Mouse (Mus musculus) kidney, embryonic 16.5 days (tissue): ENCODE results near the gene Slc15a5. TPM values are rescaled to one million over a fixed set of nuclear protein-coding genes. Genes with fewer than 3 reads are reported as not detected.

ENCODE experiments used
- ATAC-seq: fragments of 200-750 bp; cut with Nextera tagmentation; 2 replicates; pipeline ENCODE4 v1.8.0; 2017; ENCODE audit warnings: moderate TSS enrichment; ENCODE audit not compliant: low FRiP score, low TSS enrichment
- H3K27ac ChIP-seq: fragments of 300-500 bp; sonication (generic); 2 replicates; pipeline ENCODE4 v1.5.1; 2014; ENCODE audit warnings: low read length
- H3K27me3 ChIP-seq: fragments of 300-500 bp; sonication (generic); 2 replicates; pipeline ENCODE4 v1.6.1; 2014; ENCODE audit warnings: low read length, control low read depth, mixed read lengths; ENCODE audit not compliant: insufficient read depth
- H3K36me3 ChIP-seq: fragments of 300-500 bp; sonication (generic); 2 replicates; pipeline ENCODE4 v1.6.1; 2014; ENCODE audit warnings: low read length, control low read depth, mixed read lengths; ENCODE audit not compliant: insufficient read depth
- H3K4me1 ChIP-seq: fragments of 300-500 bp; sonication (generic); 2 replicates; pipeline ENCODE4 v1.6.1; 2014; ENCODE audit warnings: low read length, control low read depth, mixed read lengths; ENCODE audit not compliant: insufficient read depth
- H3K4me2 ChIP-seq: fragments of 300-500 bp; sonication (generic); replicated peaks from 2 replicates; pipeline ENCODE4 v1.6.1; 2014; ENCODE audit warnings: low read depth, low read length
- H3K4me3 ChIP-seq: fragments of 300-500 bp; sonication (generic); 2 replicates; pipeline ENCODE4 v1.5.1; 2014; ENCODE audit warnings: mild to moderate bottlenecking, low read length
- H3K9ac ChIP-seq: fragments of 300-500 bp; sonication (generic); replicated peaks from 2 replicates; pipeline ENCODE4 v1.6.1; 2014; ENCODE audit warnings: low read length
- H3K9me3 ChIP-seq: fragments of 300-500 bp; sonication (generic); 2 replicates; pipeline ENCODE4 v1.6.1; 2016; ENCODE audit warnings: low read length, control low read depth
- WGBS: fragments of 180-500 bp; shearing (Covaris S2); extraction: QIAGEN DNeasy Blood & Tissue Kit; methylation state at CpG from one replicate; pipeline ENCODE4 v1.1.7; 2014; 5-methylcytosine and 5-hydroxymethylcytosine counted together
- polyA plus RNA-seq: library from polyadenylated mRNA; unstranded; fragments of >200 nt; fragmentation: Nextera tagmentation; extraction: Ambion mirVana; gene quantifications from 2 replicates; pipeline ENCODE4 v1.2.1, GENCODE M21; 2015

Gene Slc15a5
- polyA plus RNA-seq, 1 experiment from 2014 or later: 0.24 TPM

DNA sequence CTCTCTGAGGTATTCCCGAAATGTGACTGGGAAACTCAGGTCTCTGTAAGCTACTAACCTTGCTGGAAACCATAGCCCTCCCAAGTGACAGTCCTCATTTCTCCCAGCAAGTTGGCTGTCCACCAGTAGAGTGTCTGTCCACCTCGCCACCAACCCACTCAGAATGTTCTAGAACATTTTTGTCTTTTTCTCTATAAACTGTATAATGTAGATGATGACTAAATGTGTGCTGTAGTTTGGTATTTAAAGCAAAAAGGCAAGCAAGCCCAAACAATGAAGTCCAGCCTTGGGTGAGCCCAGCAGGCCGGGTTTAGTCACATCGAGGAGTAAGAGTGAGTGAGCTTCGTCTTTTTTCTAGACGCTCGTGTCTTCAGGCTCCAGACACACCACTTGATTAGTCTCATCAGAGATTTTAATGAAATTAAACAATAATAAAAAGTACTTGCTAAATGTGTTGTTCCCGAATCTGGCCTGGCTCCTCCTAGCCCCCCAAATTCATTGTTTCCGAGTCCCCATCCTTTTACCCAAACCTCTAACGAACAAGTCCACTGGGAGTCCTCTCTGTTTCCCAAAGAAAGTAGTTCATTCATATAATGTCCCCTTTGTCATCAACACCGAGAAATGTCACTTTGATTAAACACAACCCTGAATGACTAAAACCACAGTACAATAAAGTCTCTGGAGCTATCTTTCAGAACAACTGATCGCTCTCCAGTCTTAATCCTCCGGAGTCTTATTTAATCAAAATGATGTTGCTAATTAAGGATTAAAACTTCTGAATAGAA lies 8.8 kb downstream of the Slc15a5 start:
- 0 out of 2 replicates have a peak, but pooled peaks cover 4% of the 10 kb centered on the region for H3K4me1 ChIP-seq
- no peak overlapping the region for H3K9ac ChIP-seq
- WGBS: 89% methylated on average over 13 of the region's 13 CpGs
- H3K27me3 ChIP-seq: no peaks in the 10 kb centered on the region
- no peak for ATAC-seq
- H3K27ac ChIP-seq: no peak overlapping the region
- H3K4me2 ChIP-seq: no peak overlapping the region
- H3K9me3 ChIP-seq: no peaks in the 10 kb centered on the region
- H3K4me3 ChIP-seq: no peak overlapping the region
- no peaks in the 10 kb centered on the region for H3K36me3 ChIP-seq

GRCm38 (mm10) chr6:138069921-138070320 lies 9.8 kb downstream of the Slc15a5 start:
- ATAC-seq: no peak
- H3K27me3 ChIP-seq: no peaks in the 10 kb centered on the region
- 93% methylated on average over 10 of the region's 10 CpGs for whole genome bisulfite sequencing

GRCm38 (mm10) chr6:138055572-138055971 lies 24.1 kb downstream of the Slc15a5 start:
- Histone ChIP-seq H3K4me1 (no peaks in the 10 kb centered on the region), H3K4me3 (no peak overlapping the region), H3K36me3 (no peaks in the 10 kb centered on the region), H3K27ac (no peak overlapping the region), H3K4me2 (no peak overlapping the region), H3K9me3 (no peaks in the 10 kb centered on the region), H3K27me3 (no peaks in the 10 kb centered on the region), H3K9ac (no peak overlapping the region)
- ATAC-seq: no peak
- WGBS: 27% methylated on average over 15 of the region's 15 CpGs

More at GRCm38 (mm10) chr6:138069921-138070320, 9.8 kb downstream of the Slc15a5 start:
- no peak overlapping the region for H3K27ac ChIP-seq
- H3K36me3 ChIP-seq: no peaks in the 10 kb centered on the region
- no peak overlapping the region for H3K4me2 ChIP-seq
- no peaks in the 10 kb centered on the region for H3K9me3 ChIP-seq
- no peak overlapping the region for H3K9ac ChIP-seq
- 0 out of 2 replicates have a peak, but pooled peaks cover 4% of the 10 kb centered on the region for H3K4me1 ChIP-seq
- H3K4me3 ChIP-seq: no peak overlapping the region

GRCm38 (mm10) chr6:138054956-138055355 lies 24.8 kb downstream of the Slc15a5 start:
- H3K9ac ChIP-seq: no peak overlapping the region
- H3K4me3 ChIP-seq: no peak overlapping the region
- H3K36me3 ChIP-seq: no peaks in the 10 kb centered on the region
- no peaks in the 10 kb centered on the region for H3K9me3 ChIP-seq
- no peak overlapping the region for H3K27ac ChIP-seq
- H3K4me1 ChIP-seq: no peaks in the 10 kb centered on the region
- ATAC-seq: no peak
- no peak overlapping the region for H3K4me2 ChIP-seq
- 87% methylated on average over 12 of the region's 12 CpGs for WGBS
- H3K27me3 ChIP-seq: no peaks in the 10 kb centered on the region

GRCm38 (mm10) chr6:138054166-138054565 lies 25.6 kb downstream of the Slc15a5 start:
- ATAC-seq: no peak
- Histone ChIP-seq H3K9ac (no peak overlapping the region), H3K4me1 (no peaks in the 10 kb centered on the region), H3K4me3 (no peak overlapping the region), H3K4me2 (no peak overlapping the region), H3K27ac (no peak overlapping the region), H3K27me3 (no peaks in the 10 kb centered on the region), H3K36me3 (no peaks in the 10 kb centered on the region), H3K9me3 (no peaks in the 10 kb centered on the region)
- 62% methylated on average over 1 of the region's 1 CpGs for WGBS

GRCm38 (mm10) chr6:138053686-138054085 lies 26.0 kb downstream of the Slc15a5 start:
- H3K9me3 ChIP-seq: no peaks in the 10 kb centered on the region
- no peak for ATAC-seq
- WGBS: 87% methylated on average over 9 of the region's 9 CpGs

DNA sequence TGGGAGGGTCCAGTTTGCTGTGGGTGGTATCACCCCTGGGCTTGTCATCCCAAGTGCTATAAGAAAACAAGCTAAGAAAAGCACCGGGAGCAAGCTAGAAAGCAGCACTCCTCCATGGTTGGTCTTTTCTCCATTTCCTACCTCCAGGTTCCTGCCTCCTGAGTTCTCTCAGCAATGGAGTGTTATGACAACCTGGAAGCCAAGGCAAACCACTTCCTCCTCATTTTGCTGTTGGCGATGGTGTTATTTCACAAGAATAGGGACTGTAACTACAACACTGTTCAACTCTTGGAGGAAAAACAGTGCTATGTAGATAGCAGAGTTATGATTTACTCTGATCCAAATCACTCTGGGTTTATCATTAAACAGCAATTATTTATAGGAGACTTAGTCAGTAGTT lies 34.4 kb downstream of the Slc15a5 start:
- ATAC-seq: no peak
- Histone ChIP-seq H3K27me3 (no peaks in the 10 kb centered on the region), H3K9me3 (no peaks in the 10 kb centered on the region), H3K27ac (no peak overlapping the region), H3K4me1 (no peaks in the 10 kb centered on the region), H3K9ac (no peak overlapping the region), H3K4me3 (no peak overlapping the region), H3K4me2 (no peak overlapping the region), H3K36me3 (no peaks in the 10 kb centered on the region)
- WGBS: 88% methylated on average over 2 of the region's 2 CpGs

More at GRCm38 (mm10) chr6:138053686-138054085, 26.0 kb downstream of the Slc15a5 start:
- Histone ChIP-seq H3K4me2 (no peak overlapping the region), H3K36me3 (no peaks in the 10 kb centered on the region), H3K4me1 (no peaks in the 10 kb centered on the region), H3K9ac (no peak overlapping the region), H3K27me3 (no peaks in the 10 kb centered on the region), H3K27ac (no peak overlapping the region), H3K4me3 (no peak overlapping the region)

- ATAC-seq: no peak
- 91% methylated on average over 5 of the region's 5 CpGs for WGBS
- Histone ChIP-seq H3K27me3 (no peaks in the 10 kb centered on the region), H3K4me2 (no peak overlapping the region), H3K27ac (no peak overlapping the region), H3K36me3 (no peaks in the 10 kb centered on the region), H3K9ac (no peak overlapping the region), H3K9me3 (no peaks in the 10 kb centered on the region), H3K4me1 (no peaks in the 10 kb centered on the region), H3K4me3 (no peak overlapping the region)
These were observed 36.8 kb downstream of the Slc15a5 start for GRCm38 (mm10) chr6:138042891-138043290.

DNA sequence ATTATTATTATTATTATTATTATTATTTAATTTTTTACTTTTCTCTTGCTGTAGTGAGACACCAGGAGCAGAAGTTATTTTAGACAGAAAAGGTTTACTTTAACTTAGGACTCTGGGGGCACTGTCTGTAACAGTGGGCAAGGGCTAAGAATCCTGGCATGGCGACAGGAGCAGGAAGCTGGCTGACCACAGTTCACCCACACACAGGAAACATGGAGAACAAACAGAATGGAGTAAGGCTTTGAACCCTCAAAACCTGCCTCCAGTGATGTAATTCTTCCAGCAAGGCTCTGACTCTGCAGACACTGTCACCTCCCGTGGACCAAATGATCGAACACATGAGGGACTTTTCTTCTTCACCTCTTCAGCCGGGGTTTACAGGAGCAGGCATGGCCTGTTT lies 37.9 kb downstream of the Slc15a5 start:
- WGBS: 82% methylated on average over 4 of the region's 4 CpGs
- no peak for ATAC-seq
- Histone ChIP-seq H3K36me3 (no peaks in the 10 kb centered on the region), H3K4me2 (no peak overlapping the region), H3K9ac (no peak overlapping the region), H3K4me3 (no peak overlapping the region), H3K27ac (no peak overlapping the region), H3K9me3 (no peaks in the 10 kb centered on the region), H3K27me3 (no peaks in the 10 kb centered on the region), H3K4me1 (no peaks in the 10 kb centered on the region)

DNA sequence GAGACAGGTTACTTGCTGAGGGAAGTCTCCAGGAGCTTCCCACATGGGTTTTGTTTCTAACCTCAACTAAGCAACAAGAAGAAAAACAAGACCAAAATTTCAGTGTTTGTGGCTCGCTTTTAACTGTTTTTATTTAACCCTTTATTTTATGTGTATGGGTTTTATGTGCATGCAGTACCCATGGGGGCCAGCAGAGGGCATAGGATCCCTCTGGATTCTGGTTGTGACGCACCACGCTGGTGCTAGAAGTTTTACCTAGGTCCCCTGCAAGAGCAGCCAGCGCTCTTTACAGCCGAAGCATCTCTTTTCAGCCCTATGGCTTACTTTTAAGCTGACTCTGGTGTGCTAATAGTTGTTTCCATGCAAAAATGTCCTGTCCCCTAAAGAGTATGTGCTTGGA lies 42.1 kb downstream of the Slc15a5 start:
- H3K27me3 ChIP-seq: no peaks in the 10 kb centered on the region
- no peak overlapping the region for H3K9ac ChIP-seq
- no peak overlapping the region for H3K4me3 ChIP-seq
- no peaks in the 10 kb centered on the region for H3K36me3 ChIP-seq
- WGBS: 90% methylated on average over 5 of the region's 5 CpGs
- H3K9me3 ChIP-seq: no peaks in the 10 kb centered on the region
- no peak overlapping the region for H3K27ac ChIP-seq
- no peak for ATAC-seq
- H3K4me1 ChIP-seq: no peaks in the 10 kb centered on the region
- H3K4me2 ChIP-seq: no peak overlapping the region
